Mouse (Mus musculus): ENCODE data around the gene Mycbp2.

The Mycbp2 gene

GRCm38 (mm10) chr14:103102246-103102645 lies 244.4 kb downstream of the Mycbp2 start:
- DNase-seq (ENCODE audit: low spot score in 2 of 2): no peak

DNA sequence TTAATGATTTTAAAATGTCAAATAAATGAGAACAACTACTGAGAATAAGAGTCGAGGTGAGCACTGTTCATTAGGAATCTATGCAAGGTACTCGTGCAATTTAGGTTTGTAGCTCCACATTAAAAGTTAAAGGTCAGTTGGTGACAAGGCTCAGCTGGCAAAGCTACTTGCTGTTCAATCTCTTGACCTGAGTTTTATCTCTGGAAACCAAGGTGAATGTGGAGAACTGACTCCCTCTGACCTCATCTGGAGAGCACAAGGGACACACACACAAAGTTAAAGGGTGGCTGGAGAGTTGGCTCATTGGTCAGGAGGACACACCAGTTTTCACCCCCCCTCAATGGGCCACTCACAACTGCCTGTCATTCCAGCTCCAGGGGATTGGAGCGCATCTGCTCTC lies 245.4 kb downstream of the Mycbp2 start:
- no peak for DNase-seq (ENCODE audit: low spot score in 2 of 2)

- DNase-seq (ENCODE audit: low spot score in 2 of 2): no peak
Measured at GRCm38 (mm10) chr14:103100296-103100695, 246.3 kb downstream of the Mycbp2 start.

- DNase-seq (ENCODE audit: low spot score in 2 of 2): peak; percentile 85 to 92
Measured at GRCm38 (mm10) chr14:103099238-103099933, 247.2 kb downstream of the Mycbp2 start, which contains the start of gene Fbxl3. Gene Fbxl3, minus strand, starts transcription at chr14:103099566.

GRCm38 (mm10) chr14:103098587-103099235 lies 247.9 kb downstream of the Mycbp2 start:
- peak; percentile 88 to 95 for DNase-seq (ENCODE audit: low spot score in 2 of 2)

GRCm38 (mm10) chr14:103098213-103098586 lies 248.4 kb downstream of the Mycbp2 start:
- DNase-seq (ENCODE audit: low spot score in 2 of 2): no peak

DNA sequence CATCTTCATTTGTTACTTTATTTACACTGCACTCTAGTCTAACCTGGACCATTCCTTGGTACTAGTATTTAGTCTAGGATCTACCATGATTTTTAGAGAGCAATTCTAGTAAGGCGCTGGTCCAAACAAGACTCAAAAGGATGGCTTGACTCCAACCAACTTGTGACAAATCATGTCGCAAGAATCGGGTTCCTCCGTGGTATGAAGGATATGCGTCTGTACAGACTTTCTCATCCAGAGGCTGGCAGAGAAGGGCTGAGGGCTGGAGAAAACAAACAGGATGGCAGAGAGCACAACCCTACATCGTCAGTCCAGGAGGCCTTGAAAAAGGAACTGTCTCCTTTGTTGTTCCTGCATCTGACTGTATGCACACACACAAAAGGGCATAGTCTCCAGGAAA lies 250.0 kb downstream of the Mycbp2 start:
- no peak for DNase-seq (ENCODE audit: low spot score in 2 of 2)

GRCm38 (mm10) chr14:103095826-103096225 lies 250.8 kb downstream of the Mycbp2 start:
- DNase-seq (ENCODE audit: low spot score in 2 of 2): no peak

DNA sequence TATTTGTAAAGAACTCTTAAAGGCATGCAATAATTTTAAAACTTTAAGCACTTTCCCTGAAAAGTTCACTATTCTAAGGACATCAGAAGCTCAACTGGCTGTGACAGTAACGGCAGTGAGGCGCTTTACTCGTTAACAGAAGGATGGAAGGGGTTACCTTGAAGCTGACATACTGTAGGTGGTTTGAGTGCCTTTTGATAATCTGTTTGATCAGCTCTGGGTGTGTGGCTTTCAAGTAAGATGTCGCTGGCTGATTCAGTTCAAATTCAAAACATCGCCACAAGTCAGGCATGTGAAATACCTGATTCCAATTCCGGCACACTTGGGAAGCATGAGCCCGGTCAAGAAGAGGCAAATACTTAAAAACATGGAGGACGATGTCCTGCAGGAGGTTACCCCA lies 251.6 kb downstream of the Mycbp2 start:
- DNase-seq (ENCODE audit: low spot score in 2 of 2): no peak

DNA sequence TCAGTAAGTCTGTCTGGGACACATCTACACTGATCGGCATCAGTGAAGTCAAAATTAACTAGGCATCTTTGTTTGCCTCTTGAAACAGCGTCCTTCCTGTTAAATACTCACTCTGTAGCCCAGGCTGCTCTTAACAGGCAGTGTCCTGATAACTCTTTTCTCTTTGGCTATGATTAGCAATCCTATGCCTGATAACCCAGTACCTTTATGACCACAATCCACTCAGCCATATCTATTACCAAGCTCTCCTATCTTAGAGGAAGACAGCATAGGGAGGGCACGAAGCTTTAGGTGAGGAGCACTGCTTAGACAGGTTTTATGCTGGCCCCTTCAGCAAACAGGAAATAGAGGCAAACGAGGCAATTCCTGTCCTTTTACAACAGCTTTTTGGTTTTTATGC lies 252.9 kb downstream of the Mycbp2 start:
- no peak for DNase-seq (ENCODE audit: low spot score in 2 of 2)

DNA sequence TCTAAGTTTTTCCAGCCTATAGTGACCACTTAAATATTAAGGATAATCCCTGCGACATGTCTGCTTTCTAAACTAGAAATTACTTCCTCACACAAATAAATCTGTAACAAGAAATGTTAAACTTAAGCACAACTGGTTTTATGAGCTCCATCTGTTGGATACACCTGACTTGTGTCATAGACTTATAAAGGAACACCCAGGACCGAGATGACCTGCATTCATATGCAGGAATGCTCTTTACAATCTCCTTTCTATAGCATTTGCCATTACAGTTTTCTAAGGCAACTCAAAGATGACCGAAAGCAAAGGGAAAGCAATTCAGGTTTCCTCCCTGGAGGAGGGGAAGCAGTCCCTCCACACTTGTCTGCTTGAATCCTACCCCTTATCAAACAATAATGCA lies 253.4 kb downstream of the Mycbp2 start:
- no peak for DNase-seq (ENCODE audit: low spot score in 2 of 2)

DNA sequence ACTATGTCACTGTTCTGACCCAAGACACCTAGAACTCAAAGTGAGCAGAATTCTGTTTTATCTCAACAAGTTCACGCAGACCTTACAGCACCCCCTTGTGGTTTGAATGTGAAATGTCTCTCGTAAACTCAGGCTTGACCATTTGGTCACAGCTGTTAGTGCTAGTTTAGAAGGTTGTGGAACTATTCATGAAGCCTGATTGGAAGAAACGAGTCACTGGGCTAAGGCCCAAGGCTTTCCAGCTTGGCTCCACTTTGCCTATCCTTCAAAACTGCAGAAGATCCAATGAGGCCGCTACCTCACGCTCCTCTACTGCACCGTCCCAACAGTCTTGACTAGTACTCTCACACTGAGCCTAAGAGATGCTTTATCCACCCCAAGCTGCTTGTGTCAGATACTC lies 258.0 kb downstream of the Mycbp2 start:
- DNase-seq (ENCODE audit: low spot score in 2 of 2): peak in 1 of 2 experiments; percentile 55

GRCm38 (mm10) chr14:103087846-103088245 lies 258.8 kb downstream of the Mycbp2 start:
- DNase-seq (ENCODE audit: low spot score in 2 of 2): no peak

DNA sequence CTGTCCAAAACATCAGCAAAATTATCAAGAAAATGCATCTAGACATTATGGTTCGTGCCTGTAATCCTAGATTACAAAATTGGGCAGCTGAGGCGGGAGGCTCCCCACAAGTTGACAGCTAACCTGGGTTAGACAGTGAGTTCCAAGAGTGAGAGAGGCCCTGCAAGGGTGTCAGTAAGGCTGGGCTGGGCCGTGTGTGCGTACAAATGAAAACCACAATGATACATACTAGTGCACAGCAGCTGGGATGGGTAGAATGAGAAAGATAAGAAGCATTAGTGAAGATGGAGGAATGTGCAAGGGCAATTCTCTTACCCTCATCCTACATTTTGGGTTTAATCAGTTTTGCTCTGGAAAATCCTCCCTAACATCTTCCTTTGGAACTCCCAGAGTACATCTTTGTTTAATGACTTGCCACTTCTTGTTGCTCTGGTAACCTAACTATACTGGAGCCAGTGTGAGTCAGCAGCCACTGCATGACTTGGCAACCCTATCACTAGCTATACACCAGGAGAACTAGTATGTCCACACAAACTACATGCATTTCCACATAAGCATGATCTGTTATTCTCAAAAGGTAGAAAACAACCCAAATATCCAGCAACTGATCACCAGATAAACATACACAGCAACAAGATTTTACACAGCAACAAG lies 259.8 kb downstream of the Mycbp2 start:
- DNase-seq (ENCODE audit: low spot score in 2 of 2): no peak

GRCm38 (mm10) chr14:103085840-103086533 lies 260.6 kb downstream of the Mycbp2 start:
- DNase-seq (ENCODE audit: low spot score in 2 of 2): no peak

DNA sequence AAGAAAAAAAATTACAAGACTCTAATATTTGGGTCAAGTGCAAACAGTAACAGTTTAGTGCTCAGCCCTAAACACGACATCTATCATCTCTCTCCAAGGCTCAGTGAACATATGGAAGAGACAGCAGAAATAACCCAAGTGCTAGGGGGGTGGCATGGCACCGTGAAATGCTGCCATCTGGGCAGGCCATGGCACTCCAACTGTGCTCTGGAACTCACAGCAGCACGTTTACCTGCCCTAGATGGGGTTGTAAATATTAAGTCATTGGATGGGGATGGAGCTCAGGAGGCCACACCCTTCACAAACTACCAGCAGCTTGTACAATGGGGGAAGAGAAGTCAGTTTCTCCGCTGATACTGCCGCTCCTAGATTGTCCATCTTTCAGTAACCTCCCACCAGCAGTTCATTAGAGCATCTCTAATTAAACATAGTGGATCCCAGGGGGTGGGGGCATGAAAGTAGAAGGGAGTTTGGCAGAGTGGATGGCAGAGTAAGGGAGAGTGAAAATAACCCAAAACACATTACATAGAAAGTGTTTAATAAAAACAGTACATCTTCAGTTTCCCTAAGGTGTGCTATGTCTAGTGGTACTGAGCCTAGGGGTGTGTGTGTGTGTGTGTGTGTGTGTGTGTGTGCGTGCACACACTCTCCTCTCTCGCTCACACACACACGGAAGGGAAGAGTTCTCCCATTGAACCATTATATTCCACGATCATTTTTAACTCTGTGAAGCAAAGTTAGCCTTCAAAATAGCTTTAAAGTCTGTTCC lies 267.2 kb downstream of the Mycbp2 start:
- peak in 1 of 2 experiments; percentile 47 for DNase-seq (ENCODE audit: low spot score in 2 of 2)

DNA sequence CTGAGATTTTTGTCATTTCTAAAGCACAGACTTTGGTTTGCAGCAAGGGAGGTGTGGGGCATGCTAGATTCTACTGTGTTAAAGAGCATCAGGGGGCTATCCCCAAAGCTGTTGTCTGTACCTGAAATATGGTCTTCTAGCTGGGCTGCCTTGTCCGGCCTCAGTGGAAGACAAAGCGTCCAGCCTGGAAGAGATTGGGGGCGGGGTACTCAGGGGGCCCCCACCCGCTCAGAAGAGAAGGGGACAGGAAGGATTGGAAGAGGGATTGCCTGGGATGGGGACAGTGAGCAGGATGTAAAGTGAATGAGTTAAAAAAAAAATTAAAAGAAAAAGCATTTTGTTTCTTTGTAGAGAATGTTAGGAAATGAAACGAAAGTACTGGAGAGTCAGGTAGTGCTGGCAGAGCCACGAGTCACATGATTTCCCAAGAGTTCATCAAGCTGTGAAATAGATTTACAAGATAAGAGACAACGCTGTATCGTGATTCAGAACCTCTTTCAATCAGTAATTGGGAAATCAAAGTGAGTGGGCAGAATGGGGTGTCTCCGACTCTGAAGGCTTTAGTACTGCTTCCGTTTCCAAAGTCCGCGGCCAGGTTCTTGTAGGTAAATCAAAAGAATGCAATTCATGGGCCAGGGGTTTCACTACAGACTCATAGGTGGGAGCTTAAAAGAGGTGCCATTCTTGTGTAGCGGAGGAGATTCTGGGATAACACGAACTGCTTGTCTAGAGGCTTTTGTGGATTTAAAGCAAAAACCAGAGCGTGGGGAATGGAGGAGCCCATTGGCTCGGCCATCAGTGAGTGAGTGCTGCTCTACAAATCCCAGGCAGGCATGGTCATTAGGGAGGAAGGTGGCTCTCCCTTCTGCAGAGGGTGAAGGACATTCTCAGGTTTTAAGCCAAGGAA lies 268.4 kb downstream of the Mycbp2 start:
- peak in 1 of 2 experiments; percentile 42 for DNase-seq (ENCODE audit: low spot score in 2 of 2)

GRCm38 (mm10) chr14:103077272-103078005 lies 269.2 kb downstream of the Mycbp2 start:
- peak in 1 of 2 experiments; percentile 41 for DNase-seq (ENCODE audit: low spot score in 2 of 2)

GRCm38 (mm10) chr14:103075166-103075565 lies 271.4 kb downstream of the Mycbp2 start:
- no peak for DNase-seq (ENCODE audit: low spot score in 2 of 2)

GRCm38 (mm10) chr14:103073825-103074224 lies 272.8 kb downstream of the Mycbp2 start:
- no peak for DNase-seq (ENCODE audit: low spot score in 2 of 2)

Measured in spleen, postnatal 4 days (tissue).